Mouse (Mus musculus) right cerebral cortex, postnatal 14 days (tissue): Measurements from ENCODE around the gene Dram1.

Source experiments
- DNase-seq: peaks from one replicate; pipeline ENCODE4 v3.0.0; 2022

Dram1 gene

GRCm38 (mm10) chr10:88379013-88379885 is at the start of gene Dram1, which contains the start of gene Gnptab:
Dram1 (minus strand) TSS chr10:88379080.
Gnptab (plus strand) TSS chr10:88379132.
- DNase-seq: peak; percentile 82

- DNase-seq: no peak
Observed at GRCm38 (mm10) chr10:88427998-88428397, 49.1 kb upstream of the Dram1 start.

- no peak for DNase-seq
Observed at GRCm38 (mm10) chr10:88426896-88427295, 48.0 kb upstream of the Dram1 start.

DNA sequence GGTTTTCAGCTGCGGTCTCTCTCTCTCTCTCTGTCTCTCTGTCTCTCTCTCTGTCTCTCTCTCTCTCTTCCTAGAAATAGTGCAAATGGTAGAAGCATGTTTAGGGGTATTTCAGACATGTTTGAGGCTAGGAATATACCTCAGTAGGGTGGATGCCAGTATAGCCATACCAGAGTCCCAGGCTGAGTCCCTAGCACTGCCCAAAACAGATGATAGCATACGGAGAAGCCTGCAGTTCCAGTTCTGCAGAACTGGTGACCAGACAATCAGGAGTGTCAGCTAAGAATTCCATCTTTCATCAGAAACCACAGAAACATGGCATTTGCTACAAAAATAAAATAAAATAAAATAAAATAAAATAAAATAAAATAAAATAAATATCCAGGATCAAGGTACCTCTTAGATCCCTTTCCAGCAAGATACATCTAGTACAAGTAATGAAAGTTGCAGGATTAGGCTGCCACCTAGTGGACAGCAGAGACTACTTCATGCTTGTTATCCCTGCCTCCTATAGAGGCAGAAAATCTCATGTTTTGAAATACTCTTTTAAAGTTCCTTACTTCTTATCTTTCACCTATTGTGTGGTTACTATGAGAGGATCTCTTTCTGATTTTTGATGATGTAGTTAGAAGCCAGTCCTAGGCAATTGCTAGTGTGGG is 47.4 kb upstream of the Dram1 start:
- peak; percentile 47 for DNase-seq

- no peak for DNase-seq
Observed at GRCm38 (mm10) chr10:88420655-88421435, 42.0 kb upstream of the Dram1 start.

DNA sequence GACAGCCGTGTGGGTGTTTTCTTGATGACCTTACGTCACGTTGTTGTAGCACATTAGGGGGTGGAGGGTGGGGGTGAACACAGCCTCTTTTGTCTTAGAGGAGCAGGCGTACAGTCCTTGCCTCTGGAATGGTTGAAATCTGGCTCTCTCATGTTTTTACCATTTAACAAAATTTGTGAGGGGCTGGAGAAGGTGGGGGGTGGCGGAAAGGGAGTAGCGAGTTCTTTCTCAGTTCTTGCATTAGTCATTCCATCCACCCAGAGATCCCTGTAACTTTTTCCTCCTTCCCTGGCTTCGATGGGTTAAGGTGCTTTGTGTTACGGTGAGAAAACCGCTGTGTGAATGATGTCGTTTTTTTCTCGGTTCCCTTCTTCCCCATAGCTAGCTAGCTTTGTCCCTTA is 41.3 kb upstream of the Dram1 start:
- no peak for DNase-seq

DNA sequence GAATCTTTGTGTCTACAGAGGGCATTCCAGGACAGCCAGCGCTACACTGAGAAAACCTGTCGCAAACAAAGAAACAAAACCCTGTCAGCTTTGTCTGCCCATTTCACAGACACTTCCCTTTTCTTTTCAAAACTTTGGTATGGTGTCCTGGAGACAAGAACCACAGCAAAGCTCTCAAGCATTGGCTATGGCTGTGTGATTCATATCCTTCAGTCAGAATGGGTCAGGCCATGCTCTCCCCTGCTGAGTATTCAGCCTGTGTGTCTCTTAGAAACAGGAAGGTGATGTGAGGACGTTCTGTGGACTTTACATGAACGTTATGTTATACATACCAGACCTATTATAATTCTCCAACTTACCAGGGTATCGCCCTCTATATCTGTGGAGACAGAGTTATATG is 38.8 kb upstream of the Dram1 start:
- DNase-seq: no peak

DNA sequence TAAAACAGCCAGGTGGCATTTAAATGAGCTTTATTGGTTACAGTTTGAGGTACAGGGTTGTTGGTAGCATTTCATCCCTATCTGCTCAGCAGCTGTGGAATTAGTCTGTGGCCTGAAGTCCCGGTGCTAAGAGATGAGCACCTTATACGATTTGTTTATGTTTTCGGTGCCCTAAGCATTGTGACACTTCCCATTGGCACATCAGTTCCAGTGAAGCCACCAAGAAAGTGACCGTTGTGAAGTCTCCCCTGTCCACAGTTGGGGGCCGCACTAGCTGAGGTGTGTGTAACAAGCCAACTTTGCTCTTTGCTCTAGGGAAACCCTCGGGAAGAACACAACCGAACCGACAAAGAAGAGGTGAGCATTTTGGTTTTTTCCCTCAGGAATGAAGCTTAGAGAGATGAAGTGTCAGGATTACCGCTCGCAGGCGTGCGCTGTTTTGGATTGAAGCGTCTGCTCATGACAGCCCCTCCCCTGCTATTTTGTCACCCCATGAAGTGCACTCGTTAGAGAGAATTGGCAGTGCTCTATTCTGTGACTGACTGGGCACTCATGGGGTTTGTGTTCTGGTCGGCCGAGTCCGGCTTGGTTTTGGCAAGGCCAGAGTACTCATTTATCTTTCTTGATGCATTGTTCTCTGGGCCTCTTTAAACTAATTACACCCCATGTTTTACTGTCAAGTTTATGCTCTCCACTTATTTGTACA is 33.6 kb upstream of the Dram1 start:
- DNase-seq: no peak

DNA sequence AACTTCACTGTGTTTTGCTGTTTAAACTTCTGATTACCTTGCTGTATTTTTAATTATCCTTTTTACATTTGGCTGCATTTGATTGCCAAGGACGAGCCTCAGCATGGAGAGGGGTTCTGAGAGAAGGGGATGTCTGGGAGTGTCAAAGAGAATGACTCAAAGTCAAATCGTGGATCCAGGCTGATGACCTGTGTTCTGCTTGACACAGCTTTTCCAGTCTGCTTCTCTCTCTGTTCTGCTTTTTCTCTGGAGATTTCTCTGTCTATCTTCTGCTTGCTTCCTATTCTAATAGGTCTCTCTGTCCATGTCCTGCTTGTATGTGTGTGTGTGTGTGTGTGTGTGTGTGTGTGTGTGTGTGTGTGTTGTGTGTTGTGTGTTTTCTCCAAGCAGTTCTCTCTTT is 30.9 kb upstream of the Dram1 start:
- DNase-seq: no peak

GRCm38 (mm10) chr10:88407875-88408631 is 29.2 kb upstream of the Dram1 start:
- DNase-seq: no peak

- DNase-seq: no peak
Observed at GRCm38 (mm10) chr10:88405812-88406211, 26.9 kb upstream of the Dram1 start.

- DNase-seq: no peak
Observed at GRCm38 (mm10) chr10:88404220-88404619, 25.3 kb upstream of the Dram1 start.

- DNase-seq: no peak
Observed at GRCm38 (mm10) chr10:88403021-88403420, 24.1 kb upstream of the Dram1 start.

- DNase-seq: no peak
Observed at GRCm38 (mm10) chr10:88399271-88399670, 20.4 kb upstream of the Dram1 start.

DNA sequence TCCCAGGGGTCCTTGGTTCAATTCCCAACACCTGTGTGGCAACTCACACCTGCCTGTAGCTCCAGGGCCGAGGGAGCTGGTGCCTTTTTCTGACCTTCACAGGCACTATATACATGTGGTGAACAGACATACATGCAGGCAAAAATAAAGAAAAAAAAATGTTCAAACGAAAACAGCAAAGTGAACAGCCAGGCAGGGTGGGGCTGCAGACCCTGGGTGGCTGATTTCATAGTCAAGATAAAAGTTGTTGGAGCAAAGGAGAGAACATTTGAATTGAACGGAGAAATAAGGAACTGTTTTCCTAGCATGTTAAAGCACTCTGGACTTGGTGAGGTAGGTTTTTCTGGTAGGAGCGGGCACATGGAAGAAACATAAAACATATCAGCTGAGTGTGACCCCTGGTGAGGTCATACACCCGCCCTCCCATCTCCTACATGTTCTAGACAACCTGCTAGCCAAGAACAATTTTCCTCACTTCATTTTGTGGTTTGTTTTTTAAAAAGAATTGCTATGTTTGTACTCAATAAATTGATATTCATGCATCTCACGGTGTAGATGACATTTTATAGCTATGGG is 19.9 kb upstream of the Dram1 start:
- no peak for DNase-seq

- no peak for DNase-seq
Observed at GRCm38 (mm10) chr10:88392181-88392847, 13.4 kb upstream of the Dram1 start.

DNA sequence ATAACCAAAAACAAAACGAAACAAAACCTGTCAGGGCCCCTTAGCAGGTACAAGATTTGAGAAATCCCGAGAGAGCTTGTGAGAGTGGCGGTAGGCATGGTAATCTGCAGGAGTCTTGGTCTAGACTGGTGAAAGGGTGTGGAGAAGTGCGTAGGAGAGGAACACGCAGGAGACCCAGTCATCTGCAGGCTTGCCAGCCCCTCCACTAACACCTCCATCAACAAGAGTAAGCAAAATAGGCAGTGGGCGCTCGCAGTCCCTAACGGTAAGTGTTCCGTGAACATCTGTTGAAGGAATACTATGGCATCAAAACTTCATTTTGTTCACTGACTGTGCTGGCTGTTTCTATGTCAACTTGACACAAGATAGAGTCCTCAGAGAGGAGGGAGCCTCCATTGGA is 12.6 kb upstream of the Dram1 start:
- DNase-seq: no peak

DNA sequence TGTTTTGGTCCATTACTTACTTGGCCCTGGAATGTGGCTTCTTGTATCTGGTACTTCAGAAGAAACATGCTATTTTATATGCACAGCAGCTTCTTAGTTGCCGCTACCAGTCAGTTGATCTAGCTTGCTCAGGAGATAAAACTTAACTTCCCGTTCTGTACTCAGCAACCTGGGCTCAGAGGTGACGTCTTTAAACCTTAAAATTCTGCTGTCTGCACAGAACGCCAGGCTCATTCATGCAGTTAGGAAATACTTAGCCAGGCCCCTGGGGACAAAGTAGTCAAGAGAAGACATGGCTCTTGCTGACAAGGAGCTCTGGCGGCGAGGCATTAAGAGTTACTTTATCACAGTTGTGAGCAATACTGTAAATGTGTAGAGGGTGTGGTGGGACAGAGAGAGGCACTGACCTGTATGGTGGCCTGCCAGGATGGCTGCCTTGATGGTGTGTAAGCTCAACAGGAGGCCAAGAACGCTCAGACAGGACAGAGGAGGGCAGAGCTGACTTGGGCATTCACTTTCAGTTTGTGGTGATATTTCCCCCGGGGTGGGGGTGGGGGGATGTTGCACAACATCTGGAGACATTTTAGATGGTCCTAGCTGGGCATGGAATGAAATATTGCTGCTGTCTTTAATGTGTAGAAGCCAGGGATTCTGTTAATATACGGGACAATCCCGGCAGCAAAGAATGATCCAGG is 11.4 kb upstream of the Dram1 start:
- no peak for DNase-seq

DNA sequence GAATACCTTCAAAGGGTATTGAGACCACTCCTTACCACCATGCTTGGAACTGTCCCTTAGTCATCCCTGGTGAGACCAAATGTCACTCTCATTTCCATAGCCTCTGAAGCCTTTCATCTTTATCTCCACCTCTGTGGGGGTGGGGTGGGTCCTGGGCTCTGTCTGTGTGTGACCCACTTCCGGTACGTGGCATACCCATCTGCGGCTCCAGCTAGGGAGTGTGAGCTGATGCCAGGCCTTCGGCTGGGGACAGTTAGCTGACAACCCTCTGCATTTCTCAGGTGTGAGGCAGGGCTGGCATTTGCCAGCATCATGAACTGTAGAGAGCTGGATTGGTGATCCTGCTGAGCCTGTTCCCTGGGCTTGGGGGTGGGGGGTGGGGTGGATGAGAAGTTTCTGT is 10.7 kb upstream of the Dram1 start:
- no peak for DNase-seq

DNA sequence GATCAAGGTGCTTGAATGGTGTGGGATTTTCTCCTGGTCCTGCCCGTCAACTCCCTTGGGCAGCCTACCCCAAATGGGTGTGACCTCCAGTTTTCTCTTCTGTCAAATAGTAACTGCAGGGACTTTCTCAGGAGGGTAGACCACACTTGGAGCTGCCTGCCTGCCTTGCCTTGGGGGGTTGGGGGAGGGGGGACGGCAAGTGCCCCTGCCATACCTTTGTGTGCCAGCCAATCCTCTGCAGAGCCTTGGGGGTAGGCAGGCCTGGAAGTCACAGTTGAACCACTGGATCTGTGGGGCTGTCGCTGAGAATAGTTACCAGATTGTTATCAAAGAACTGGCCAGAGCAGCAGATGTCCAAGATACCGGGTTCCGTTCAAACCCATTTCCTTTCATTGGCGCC is 7.4 kb upstream of the Dram1 start:
- no peak for DNase-seq

GRCm38 (mm10) chr10:88385758-88386157 is 6.9 kb upstream of the Dram1 start:
- no peak for DNase-seq
